Mouse (Mus musculus) embryo, embryonic 11 days (tissue): ENCODE measurements at regions not wholly inside any gene's neighbourhood (a gene's known extent, or its start where the extent isn't known, plus 50 kb on each side); places are given as distances from the start of the nearest gene placed in this dataset.

Experiments used
- DNase-seq: peaks from one replicate; pipeline ENCODE4 v3.0.0-alpha.2; 2015

DNA sequence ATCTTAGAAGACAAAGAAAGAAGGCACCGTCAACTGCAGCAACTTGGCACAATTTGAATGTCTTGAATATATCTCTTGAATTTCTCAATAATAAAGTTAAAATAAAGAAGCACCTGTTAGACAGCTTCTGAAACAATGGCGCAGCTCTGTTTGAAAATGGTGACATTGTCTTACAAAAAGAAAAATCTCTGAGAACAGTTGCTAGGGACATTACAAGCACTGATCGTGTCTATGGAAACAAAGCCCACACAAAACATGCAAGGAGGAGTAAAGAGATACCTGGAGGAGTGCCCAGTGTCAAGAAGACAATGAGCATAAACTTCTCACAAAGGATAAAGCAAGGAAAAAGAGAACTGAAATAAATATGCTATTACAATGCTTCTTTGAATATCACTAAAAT is 841.2 kb upstream of the Adgrl3 start:
- DNase-seq, result no peak

DNA sequence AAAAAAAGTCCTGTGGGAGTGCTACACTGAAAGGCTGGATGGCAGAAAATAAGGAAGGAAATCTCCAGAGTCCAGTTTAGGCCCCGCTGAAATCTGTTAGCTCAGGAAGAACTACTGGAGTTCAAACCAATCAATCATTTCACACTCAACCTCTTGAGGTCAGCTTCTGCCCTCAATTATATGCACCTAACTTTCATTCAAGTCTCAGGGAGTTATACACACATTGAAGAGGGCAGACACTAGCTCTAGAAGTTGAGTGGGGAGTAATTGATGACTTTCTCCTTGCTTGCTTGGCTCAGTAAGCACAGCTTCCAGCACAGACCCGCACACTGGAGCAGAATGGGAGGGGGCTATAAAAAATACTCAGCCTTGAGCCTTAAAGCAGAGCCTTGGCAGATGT is 839.7 kb upstream of the Adgrl3 start:
- peak; percentile 38 for DNase-seq

DNA sequence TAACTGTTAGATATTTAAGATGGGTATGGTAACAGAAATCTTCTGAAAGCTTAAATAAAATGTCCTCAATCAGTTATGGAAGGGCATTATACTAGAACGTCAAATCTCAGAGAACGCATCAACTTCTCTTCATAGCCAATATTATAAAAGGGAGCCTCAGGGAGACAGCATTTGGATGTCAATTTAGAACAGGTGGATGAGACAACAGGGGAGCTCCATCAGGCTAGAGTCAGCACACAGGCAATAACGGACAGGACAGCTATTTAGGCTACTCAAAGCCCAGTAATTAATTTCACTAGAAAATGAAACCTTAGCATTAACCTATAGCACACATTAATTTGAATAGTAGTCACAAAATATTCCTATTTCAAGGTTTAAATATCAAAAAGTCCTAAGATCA is 827.5 kb upstream of the Adgrl3 start:
- no peak for DNase-seq

DNA sequence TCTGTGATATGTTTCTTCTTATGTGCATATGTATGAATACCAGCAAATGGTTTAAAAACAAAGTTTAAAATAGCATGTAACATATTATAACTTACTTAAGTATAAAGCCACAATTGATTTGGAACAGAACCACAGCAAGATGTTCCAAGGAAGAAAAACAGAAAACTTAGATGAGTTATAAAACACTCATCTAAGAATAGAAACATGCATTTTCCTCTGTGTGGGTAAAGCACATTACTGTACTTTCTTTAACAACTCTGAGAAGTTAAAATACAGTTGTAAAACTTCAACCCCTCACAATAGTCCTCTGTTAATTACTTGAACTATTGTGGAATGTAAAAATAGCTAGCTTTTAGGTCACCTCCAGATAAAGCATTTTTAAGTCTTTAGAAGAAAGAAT is 820.3 kb upstream of the Adgrl3 start:
- no peak for DNase-seq

DNA sequence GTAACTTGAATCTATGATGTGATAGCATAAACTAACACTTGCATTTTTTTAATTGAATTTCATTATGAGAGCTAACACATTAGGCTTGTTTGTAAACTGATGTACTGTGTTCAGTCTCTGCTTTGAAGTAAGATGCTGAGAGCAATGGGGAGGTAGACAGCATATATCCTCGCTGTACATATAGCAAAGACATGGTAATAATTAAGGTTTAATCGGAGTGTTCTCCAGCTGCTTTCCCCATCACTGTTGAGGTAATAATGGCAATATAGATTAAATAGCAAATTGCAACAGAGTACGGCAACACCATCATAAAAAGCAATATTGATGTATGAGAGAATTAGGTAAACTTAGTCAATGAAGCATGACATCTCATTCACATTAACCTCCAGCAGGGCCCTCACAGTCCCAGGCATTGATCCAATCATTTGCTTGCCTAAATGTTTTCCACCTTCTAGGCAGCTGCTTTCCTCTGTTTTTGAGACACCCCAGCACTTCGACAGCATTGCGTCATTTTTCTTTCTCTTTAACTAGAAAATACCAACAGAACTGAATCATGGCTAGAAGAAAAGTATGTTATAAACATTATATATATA is 771.3 kb upstream of the Adgrl3 start:
- no peak for DNase-seq

DNA sequence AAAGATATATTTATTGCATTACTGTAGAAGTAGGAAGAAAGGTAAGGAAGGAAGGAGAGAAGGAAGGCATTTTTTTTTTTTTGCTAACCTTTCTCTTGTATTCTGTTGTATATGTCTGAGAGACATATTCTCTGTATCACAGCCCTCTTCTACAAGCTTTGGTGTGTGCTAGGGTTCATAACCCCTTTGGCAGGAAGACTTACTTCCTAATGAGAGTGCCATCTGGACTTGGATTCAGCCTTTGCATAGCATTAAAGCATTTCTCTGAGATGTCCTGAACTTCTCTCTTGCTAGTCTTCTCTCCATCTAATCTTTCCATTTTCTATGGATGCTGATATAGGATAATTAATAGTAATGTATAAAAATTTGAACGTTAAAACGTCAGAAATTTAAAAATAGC is 768.0 kb upstream of the Adgrl3 start:
- no peak for DNase-seq

DNA sequence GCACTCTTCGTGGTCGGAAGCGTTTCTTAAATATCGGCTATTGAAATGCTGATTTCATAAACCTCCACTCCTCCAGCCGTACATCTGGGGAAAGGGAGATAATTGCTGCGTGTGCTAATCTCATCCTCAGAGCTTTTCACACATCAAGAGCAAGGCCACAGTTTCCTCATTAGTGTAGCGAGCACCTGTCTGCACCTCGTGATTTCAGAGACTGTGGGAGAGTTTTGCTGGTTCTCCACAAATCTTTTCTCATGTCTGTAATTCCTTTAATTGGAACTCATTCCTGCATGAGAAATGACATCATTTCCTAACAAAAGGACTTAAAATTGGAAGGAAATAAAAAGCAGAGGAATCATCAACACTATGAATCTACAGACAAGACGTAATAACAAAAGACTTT is 764.9 kb upstream of the Adgrl3 start:
- no peak for DNase-seq

DNA sequence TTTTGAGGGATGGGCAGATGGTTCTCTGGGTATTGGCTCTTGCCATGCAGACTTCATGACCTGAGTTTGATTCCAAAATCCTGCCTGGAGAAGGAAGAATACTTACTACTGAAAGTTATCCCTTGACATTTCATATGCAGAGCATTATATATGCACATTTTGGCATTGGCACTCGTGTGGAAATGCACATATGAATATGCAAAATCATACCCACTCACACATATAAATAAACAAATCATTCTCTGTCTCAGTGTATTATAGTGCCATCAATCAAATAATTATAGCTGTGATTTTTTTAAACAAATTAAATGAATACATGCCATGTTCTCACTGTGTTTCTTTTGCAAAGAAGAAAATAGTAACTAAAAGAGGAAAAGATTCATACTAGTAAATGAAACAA is 745.3 kb upstream of the Adgrl3 start:
- DNase-seq, result no peak

DNA sequence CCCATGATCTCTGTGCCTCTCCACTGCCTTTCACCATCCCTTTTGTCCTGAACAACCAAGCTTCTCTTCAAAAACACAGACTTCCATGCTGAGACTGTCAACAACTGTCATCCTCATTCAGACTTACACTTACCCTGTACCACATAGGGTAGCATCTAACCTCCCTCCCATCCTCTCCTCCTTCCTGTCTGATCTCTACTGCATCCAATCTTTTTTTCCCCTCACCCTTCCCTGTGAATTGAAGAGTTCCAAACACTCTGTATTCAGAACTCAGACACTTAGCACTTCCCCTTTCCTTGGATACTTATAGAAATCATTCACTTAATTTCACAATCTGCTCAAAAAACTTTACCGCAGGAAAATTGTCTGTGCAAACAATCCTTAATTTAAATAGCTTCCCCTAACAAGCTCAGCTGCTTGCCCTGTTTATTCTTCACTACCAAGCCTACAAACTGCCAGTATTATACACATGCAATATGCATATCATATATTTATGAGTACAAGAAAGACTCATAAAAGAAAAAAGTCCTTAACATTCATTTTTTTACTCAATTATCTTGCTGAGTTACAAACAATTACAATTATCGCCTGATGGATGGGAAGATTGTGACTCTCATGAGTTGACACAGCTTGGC is 744.6 kb upstream of the Adgrl3 start:
- no peak for DNase-seq
